Mouse (Mus musculus) kidney, adult 2 months (tissue): ENCODE measurements around the gene Lrmda.

Source experiments
- CTCF ChIP-seq: fragments of 200-500 bp; conservative IDR thresholded peaks from 2 replicates; pipeline ENCODE4 v1.5.1; 2011; ENCODE audit warnings: low read depth, mild to moderate bottlenecking, control low read depth, low read length, moderate library complexity, mixed read lengths; ENCODE audit not compliant: insufficient read depth, insufficient read length
- POLR2A ChIP-seq: fragments of 200-500 bp; IDR thresholded peaks from one replicate; pipeline ENCODE4 v1.6.1; 2011; ENCODE audit warnings: low read depth, low read length, control low read depth

DNA sequence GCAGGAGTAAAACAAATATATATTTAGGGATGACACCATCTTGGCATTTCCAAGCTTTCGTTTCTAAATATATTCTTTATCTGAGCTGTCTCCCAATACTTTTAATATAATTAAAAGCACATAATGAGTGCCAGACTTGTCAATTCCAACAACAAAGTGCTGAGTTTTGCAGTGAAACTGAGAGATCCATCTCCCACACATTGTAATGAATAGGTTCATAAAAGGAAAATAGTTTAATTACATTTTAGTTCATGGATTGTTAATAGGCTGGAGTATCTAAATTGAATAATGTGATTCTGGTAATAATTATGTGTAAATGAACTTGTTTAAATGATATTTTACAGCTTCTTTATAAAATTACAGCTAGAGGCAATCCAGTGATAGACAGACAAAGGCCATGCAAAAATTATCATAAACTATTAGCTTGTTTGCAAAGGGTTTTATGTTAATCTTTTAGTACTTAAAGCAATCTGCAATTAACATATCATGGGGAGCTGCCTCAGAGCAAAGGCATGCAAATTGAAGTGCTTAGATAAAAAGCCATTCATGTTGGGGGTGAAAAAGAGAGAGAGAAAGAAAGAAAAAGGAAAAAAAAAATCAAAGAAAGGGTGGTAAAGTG lies 725.9 kb downstream of the Lrmda start:
- TF ChIP-seq POLR2A (no peak), CTCF (no peak)
